Mouse (Mus musculus): ENCODE data around the gene Fam78b. TPM values are rescaled to one million over a fixed set of nuclear protein-coding genes. Genes with fewer than 3 reads are reported as not detected.

Fam78b gene
- total RNA-seq, 4 experiments from 2014 or later, result 21.8 to 27.5 (median 23.6) TPM

- no peak for DNase-seq (ENCODE audit: low spot score in 2 of 2)
Observed at GRCm38 (mm10) chr1:167032046-167032648, 30.9 kb downstream of the Fam78b start.

GRCm38 (mm10) chr1:167034435-167034834 is 33.2 kb downstream of the Fam78b start:
- no peak for DNase-seq (ENCODE audit: low spot score in 2 of 2)

- DNase-seq (ENCODE audit: low spot score in 2 of 2), result no peak
Observed at GRCm38 (mm10) chr1:167042558-167042957, 41.3 kb downstream of the Fam78b start.

GRCm38 (mm10) chr1:167046169-167046927 is 45.1 kb downstream of the Fam78b start:
- no peak for DNase-seq (ENCODE audit: low spot score in 2 of 2)

- no peak for DNase-seq (ENCODE audit: low spot score in 2 of 2)
Observed at GRCm38 (mm10) chr1:167050859-167051258, 49.6 kb downstream of the Fam78b start.

- DNase-seq (ENCODE audit: low spot score in 2 of 2), result no peak
Observed at GRCm38 (mm10) chr1:167054029-167054428, 52.8 kb downstream of the Fam78b start.

GRCm38 (mm10) chr1:167057543-167057942 is 56.3 kb downstream of the Fam78b start:
- DNase-seq (ENCODE audit: low spot score in 2 of 2), result peak in 1 of 2 experiments; percentile 33

GRCm38 (mm10) chr1:167059550-167060285 is 58.5 kb downstream of the Fam78b start:
- DNase-seq (ENCODE audit: low spot score in 2 of 2), result no peak

- no peak for DNase-seq (ENCODE audit: low spot score in 2 of 2)
Observed at GRCm38 (mm10) chr1:167063971-167064370, 62.8 kb downstream of the Fam78b start.

GRCm38 (mm10) chr1:167065541-167065940 is 64.3 kb downstream of the Fam78b start:
- DNase-seq (ENCODE audit: low spot score in 2 of 2), result no peak

GRCm38 (mm10) chr1:167065986-167066385 is 64.8 kb downstream of the Fam78b start:
- no peak for DNase-seq (ENCODE audit: low spot score in 2 of 2)

GRCm38 (mm10) chr1:167066933-167067341 is 65.7 kb downstream of the Fam78b start:
- no peak for DNase-seq (ENCODE audit: low spot score in 2 of 2)

- no peak for DNase-seq (ENCODE audit: low spot score in 2 of 2)
Observed at GRCm38 (mm10) chr1:167069741-167070140, 68.5 kb downstream of the Fam78b start.

- no peak for DNase-seq (ENCODE audit: low spot score in 2 of 2)
Observed at GRCm38 (mm10) chr1:167070306-167070705, 69.1 kb downstream of the Fam78b start.

- no peak for DNase-seq (ENCODE audit: low spot score in 2 of 2)
Observed at GRCm38 (mm10) chr1:167075726-167076125, 74.5 kb downstream of the Fam78b start.

- no peak for DNase-seq (ENCODE audit: low spot score in 2 of 2)
Observed at GRCm38 (mm10) chr1:167079476-167079875, 78.3 kb downstream of the Fam78b start.

- no peak for DNase-seq (ENCODE audit: low spot score in 2 of 2)
Observed at GRCm38 (mm10) chr1:167081946-167082345, 80.7 kb downstream of the Fam78b start.

GRCm38 (mm10) chr1:167082506-167083100 is 81.4 kb downstream of the Fam78b start:
- DNase-seq (ENCODE audit: low spot score in 2 of 2), result no peak

GRCm38 (mm10) chr1:167083181-167083580 is 82.0 kb downstream of the Fam78b start:
- no peak for DNase-seq (ENCODE audit: low spot score in 2 of 2)

- DNase-seq (ENCODE audit: low spot score in 2 of 2), result no peak
Observed at GRCm38 (mm10) chr1:167084330-167084729, 83.1 kb downstream of the Fam78b start.

- DNase-seq (ENCODE audit: low spot score in 2 of 2), result no peak
Observed at GRCm38 (mm10) chr1:167085461-167085860, 84.2 kb downstream of the Fam78b start.

GRCm38 (mm10) chr1:167090466-167090865 is 89.2 kb downstream of the Fam78b start:
- no peak for DNase-seq (ENCODE audit: low spot score in 2 of 2)

Measured in layer of hippocampus, adult 8-10 months (tissue).